Mouse (Mus musculus) retina, embryonic 14.5 days (tissue): ENCODE measurements around the gene Gli2.

Source experiments
- DNase-seq: peaks from one replicate; pipeline ENCODE4 v3.0.0-alpha.2; 2015; ENCODE audit warnings: low spot score

Gli2 gene

GRCm38 (mm10) chr1:118994482-118995105 is 58.8 kb downstream of the Gli2 start:
- no peak for DNase-seq

- DNase-seq, result no peak
Observed at GRCm38 (mm10) chr1:118993775-118994174, 59.6 kb downstream of the Gli2 start.

- DNase-seq, result no peak
Observed at GRCm38 (mm10) chr1:118988331-118988730, 65.1 kb downstream of the Gli2 start.

GRCm38 (mm10) chr1:118987538-118987937 is 65.9 kb downstream of the Gli2 start:
- DNase-seq, result no peak

GRCm38 (mm10) chr1:118983389-118983788 is 70.0 kb downstream of the Gli2 start:
- DNase-seq, result peak; percentile 21

GRCm38 (mm10) chr1:118982805-118983211 is 70.6 kb downstream of the Gli2 start:
- peak; percentile 71 for DNase-seq

GRCm38 (mm10) chr1:118981943-118982804 is 71.2 kb downstream of the Gli2 start:
- peak; percentile 91 for DNase-seq

- no peak for DNase-seq
Observed at GRCm38 (mm10) chr1:118980636-118981035, 72.8 kb downstream of the Gli2 start.

DNA sequence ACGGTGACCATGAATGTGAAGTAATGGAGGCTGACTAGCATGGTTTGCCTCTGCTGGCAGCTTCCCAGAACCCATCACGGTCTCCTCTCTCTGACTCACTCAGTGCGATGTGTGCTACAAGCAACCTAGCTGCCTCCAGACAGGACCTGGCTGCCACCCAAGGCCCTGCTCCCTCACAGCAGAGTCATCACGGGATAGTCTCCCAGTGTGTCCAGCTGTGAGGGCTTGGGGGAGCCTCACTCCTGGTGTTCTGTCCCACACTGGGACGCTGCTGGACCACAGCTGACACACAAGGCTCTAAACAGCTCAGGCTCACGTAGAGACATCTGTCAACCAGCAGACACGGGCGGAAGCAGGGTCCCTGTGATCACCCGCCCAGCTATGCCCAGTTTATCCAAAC is 76.8 kb downstream of the Gli2 start:
- no peak for DNase-seq

GRCm38 (mm10) chr1:118975376-118975775 is 78.0 kb downstream of the Gli2 start:
- DNase-seq, result no peak

GRCm38 (mm10) chr1:118970068-118970467 is 83.4 kb downstream of the Gli2 start:
- DNase-seq, result no peak

GRCm38 (mm10) chr1:118969409-118969808 is 84.0 kb downstream of the Gli2 start:
- DNase-seq, result no peak

- no peak for DNase-seq
Observed at GRCm38 (mm10) chr1:118968661-118969179, 84.7 kb downstream of the Gli2 start.

DNA sequence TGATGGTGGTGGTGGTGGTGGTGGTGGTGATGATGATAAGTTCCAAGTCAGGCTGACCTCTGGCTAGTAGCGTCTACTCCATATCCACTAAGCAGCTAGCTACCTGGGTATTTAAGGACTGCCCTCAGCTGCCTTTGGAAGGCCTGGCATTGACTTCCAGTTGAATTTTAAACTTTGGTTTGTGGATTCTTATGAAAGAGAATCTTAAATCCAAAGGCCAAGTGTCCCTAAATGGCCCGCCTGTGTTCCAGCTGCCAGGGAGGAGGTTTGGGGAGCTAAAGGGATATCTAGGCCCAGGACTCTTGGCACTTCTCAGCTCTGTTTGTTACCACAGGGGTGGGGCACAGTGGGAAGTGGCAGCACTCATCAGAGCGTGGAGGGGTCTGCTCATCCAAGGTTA is 85.4 kb downstream of the Gli2 start:
- DNase-seq, result no peak

DNA sequence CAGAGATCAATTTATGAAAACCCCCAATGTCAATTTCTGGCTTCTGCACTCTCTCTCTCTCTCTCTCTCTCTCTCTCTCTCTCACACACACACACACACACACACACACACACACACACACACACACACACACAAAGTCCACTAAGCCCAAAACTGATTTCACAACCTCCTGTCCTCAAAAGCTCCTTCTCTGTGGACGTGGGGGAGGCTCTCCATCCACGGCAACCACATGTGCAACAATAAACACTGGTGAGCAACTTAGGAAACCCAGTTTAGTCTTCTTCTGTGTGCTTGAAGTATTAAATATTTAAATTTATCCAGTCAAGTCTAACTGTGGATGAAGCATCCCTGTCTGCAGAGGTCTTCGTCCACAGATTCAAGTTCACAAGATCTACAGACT is 86.1 kb downstream of the Gli2 start:
- DNase-seq, result no peak

DNA sequence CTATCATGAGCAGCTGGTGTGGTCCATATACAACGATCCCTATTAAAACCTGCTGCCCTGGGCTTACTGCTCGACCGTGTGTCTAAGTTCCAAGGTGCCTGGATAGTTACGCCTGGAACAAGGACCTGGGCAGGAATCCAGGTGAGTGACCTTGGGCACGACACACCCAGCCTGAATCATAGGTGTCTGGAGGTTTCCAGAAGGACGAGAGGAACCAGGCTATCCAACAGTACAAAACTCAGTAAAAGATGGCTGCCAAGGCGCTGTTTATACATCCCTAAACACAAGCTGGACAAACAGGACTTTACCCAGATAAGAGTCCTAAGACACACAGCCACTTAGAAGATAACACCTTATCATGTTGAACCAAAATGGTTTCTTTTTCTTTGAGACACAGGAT is 94.8 kb downstream of the Gli2 start:
- no peak for DNase-seq

- no peak for DNase-seq
Observed at GRCm38 (mm10) chr1:118955791-118956190, 97.6 kb downstream of the Gli2 start.

DNA sequence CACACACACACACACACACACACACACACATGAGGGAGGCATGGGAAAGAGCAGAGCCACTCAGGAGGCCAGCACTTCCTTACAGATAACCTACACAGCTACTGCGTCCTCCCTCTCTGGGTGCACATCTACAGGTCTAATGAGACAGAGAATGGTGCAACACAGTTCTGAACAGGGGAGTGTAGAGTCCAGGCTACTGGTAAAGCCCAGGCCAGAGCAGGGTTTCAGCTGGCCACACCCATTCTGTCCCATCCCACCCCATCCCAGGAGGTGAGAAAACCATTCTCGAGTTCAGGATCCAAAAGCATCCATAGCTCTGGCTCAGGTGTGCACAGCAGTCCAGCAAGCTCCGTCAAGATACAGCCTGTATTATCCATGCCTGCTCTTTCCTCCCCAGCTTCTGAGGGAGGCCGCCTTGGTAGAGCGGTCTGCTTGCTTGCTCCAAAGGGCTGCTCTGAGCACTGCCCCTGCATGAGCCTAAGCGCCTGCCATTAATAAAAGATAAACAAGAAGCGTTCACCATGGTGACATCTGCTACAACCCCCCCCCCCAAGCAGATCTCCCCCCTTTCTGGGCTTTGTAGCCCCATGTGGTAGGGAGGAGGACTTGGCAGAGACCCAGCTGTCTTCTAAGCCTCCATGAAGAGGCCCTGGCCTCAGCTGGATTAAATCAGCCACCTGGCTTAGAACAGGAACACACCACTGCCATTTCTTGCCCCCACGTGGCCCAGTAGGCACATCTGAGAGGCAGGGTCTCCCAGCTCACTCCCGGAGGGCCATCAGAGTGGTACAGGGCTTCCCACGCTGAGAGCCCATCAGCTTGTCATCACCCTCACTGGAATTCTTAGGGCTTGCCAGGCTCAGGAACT is 98.8 kb downstream of the Gli2 start:
- DNase-seq, result peak; percentile 65

- no peak for DNase-seq
Observed at GRCm38 (mm10) chr1:118953031-118953430, 100.4 kb downstream of the Gli2 start.

DNA sequence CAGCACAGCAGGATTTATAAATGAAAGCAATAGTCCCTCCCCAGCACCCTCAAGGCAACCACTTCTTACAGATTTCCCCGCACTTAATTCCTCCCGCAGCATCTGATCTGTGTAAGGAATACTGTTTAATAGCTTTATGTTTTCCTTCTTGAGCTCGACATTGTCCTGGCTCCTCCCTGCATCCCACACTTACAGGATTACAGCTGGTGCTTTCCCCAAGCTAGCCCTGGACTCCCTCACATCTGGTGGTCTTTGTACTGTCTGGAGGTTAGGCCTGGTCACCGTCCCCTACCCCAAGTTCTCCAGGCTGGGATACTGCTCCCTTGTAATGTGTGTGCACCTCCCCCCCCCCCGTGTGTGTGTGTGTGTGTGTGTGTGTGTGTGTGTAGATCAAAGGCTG is 101.1 kb downstream of the Gli2 start:
- DNase-seq, result no peak

DNA sequence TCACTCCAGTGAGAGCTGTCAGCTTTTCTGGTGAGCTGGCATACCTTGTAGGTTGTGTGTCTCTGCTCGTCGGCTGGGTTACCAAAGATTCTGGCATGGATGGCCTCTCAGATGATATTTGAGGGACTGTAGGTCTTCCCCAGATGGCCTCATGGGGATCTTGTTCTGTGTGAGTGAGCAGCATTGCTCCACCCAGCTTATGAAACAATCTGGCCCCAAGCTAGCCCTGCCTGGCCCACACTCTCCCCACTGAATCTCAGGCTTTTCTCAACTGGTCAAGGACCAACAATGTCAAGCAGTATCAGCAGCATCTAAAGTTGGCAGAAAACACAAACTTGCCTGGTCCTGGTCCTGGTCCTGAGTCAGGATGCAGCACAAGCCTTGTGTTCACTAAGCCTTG is 105.0 kb downstream of the Gli2 start:
- DNase-seq, result no peak

DNA sequence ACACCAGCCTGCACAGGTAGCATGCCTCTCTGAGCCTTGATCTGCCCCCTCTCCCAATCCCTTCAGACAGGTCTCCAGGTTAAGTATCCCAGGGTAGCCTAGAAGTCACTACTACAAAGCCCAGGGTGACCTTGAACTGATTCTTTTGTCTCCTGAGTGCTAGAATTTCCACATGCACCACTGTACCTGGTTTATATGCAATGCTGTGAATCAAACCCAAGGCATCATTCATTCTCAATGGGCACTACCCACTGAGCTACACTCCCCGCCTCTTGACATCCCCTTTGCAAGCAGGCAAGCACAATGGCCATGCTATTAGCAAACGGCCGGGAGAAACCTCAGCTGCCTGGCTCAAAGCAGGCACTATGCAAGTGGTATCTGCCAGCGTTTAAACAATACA is 106.2 kb downstream of the Gli2 start:
- no peak for DNase-seq
